Mouse (Mus musculus) ovary, postnatal 14 days (tissue): ENCODE data around the gene Olfr961.

Experiments
- DNase-seq: peaks from one replicate; pipeline ENCODE4 v3.0.0; 2022; ENCODE audit warnings: low spot score

Olfr961 gene

DNA sequence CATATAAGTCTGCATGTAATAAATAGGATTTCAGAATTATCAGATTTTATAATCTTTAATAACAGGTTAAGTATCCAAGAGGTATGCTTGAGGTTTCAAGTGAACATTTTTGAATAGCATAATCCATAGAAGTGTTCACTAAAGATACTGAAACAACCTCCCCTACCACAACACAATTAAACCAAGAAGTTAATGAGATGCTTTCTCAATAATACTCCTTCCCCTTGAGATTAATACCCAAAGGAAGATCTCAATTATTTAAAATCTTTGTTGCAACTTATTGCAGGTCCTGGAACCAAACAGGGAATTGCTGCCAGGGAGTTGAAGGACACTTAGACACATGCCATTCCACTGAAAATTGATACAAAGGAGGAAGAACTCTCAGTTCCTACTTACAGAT, at the start of gene Olfr961:
Gene Olfr961 (plus strand): TSS at position 301 of the 400 bp plus-strand sequence.
- no peak for DNase-seq

DNA sequence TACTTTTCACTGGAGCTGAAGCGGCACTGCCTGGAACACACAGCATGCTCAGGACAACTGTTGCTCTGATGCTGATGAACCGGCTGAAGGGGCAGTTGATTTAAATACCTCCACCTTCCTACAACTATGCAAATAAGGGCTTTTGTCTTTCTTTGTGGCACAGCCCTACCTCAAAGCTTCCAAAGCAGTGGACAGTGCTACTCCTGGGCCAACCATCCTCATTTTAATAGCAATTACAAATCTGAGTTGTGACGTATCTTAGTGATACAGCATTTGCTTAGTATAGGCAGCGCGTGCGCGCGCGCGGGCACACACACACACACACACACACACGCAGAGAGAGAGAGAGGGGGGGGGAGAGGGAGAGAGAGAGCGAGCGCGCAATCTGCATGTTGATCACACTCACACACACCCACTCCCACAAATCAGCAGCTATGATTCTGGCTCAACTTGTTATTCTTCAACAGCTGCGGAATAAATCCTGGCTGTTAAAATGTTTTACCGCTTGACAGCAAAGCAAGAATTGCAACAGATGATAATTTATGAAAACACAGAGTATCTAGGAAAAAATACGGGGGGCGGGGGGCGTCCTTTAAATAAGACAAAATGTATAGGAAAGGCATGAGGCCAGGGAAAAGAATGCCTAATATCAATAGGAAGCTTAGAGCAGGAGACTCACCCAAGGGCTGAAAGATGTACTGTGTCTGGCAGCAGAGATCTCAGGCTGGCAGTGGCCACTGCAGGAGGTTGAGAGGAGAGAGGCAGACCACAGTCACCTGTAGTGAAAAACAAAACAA, 42.2 kb upstream of the Olfr961 start:
- no peak for DNase-seq

- no peak for DNase-seq
Measured at GRCm38 (mm10) chr9:39603333-39603845, 41.5 kb upstream of the Olfr961 start.

GRCm38 (mm10) chr9:39603999-39604453, 40.9 kb upstream of the Olfr961 start, which contains the start of gene AW551984:
TSS of gene AW551984 (minus strand) at chr9:39604403.
- DNase-seq, result no peak

DNA sequence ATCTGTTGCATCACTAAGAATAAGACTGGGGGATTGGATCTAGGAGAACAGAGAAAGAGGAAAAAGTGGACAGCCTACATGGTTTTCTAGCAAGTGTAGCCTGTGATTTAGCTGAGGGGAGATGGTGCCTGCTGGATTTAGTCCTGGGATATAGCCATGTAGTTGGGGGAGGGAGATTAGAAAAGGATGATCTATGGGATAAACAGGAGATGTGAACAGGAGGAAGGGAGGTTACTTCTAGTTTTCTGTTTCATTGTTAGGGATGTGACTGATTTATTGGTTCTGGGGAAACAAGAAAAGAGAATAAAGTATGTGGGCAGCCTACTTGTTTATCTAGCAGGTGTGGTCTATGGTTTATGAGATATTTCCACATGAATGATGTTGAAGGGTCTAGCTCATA, 36.4 kb upstream of the Olfr961 start:
- no peak for DNase-seq

GRCm38 (mm10) chr9:39610355-39610754, 34.5 kb upstream of the Olfr961 start, which contains the start of gene Olfr148:
TSS of gene Olfr148 (plus strand) at chr9:39610655.
- no peak for DNase-seq

GRCm38 (mm10) chr9:39611953-39612352, 32.9 kb upstream of the Olfr961 start:
- no peak for DNase-seq

GRCm38 (mm10) chr9:39621073-39621472, 23.8 kb upstream of the Olfr961 start, which contains the start of gene Olfr960:
TSS of gene Olfr960 (plus strand) at chr9:39621373.
- DNase-seq, result no peak

GRCm38 (mm10) chr9:39623783-39624182, 21.1 kb upstream of the Olfr961 start:
- no peak for DNase-seq

GRCm38 (mm10) chr9:39624711-39625110, 20.2 kb upstream of the Olfr961 start:
- no peak for DNase-seq

- DNase-seq, result no peak
Measured at GRCm38 (mm10) chr9:39629069-39629468, 15.8 kb upstream of the Olfr961 start.

DNA sequence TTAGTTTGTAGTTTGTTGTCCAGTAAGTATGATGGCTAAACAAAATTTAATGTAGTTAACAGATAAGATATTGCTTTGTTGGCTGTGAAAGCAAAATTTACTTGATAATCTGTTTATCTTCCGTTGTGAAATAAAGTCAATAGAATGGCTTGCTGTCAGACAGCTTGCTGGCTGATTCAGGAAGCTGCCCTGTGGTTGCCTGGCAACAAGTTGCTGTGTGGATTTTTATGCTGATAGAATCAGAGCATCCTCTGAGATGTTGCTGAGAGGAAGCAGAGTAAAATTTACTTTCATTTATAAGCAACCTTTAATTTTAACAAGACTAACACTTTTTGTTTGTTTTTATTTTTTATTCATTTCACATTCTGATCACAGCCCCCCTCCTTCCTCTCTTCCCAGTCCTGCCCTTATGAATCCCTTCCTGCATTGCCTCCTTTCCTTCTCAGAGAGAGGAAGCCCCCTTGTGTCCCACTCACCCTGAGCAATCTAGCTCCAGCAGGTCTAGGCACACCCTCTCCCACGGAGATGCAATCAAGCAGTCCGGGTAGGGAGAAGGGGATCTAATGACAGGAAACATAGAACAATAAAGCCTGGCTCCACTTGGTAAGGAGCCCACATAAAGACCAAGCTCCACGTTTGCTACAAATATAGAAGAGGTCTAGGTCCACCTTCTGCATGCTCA, 10.8 kb upstream of the Olfr961 start:
- no peak for DNase-seq

DNA sequence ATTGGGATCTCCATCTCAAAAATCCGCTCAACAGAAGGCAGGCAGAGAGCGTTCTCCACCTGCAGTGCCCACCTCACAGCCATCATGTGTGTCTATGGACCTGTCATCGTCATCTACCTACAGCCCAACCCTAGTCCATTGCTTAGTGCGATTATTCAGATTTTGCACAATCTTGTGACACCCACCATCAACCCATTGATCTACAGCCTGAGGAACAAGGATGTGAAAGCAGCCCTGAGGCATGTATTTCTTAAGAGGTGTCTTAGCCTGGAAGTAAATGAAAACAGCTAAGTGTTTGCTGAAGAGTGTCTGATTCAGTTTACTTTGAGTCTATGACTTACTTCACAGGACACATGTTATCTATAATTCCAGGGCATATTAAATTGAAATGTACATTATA, 2.5 kb downstream of the Olfr961 start:
- DNase-seq, result no peak

DNA sequence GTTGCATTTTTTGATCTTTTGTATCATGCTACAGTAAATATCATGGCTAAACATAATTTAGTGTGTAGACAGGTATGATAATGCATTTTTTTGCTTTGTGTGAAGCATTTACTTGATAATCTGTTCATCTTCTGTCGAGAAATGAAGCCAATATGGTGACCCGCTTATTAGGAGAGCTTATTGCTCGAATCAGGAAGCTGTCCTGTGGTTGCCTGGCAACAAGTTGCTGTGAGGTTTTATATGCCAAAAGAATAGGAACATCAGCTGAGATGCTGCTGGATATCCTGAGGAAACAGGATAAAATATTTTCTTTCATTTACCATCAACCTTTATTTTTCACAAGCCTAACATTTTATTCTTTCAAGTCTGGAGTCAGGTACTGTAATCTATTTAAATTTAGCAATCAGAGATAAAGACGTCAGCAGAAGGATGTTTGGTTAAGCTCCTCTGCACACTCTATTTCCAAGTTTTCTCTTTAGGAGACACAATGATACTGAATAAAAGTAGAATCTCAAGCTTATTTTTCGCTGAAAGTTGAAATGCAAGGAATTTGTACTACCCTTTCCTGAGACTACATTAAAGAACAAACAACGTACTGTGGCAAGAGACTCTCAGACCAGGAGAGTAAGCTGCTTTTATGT, 10.0 kb downstream of the Olfr961 start:
- DNase-seq, result no peak

- no peak for DNase-seq
Measured at GRCm38 (mm10) chr9:39666905-39667304, 22.0 kb downstream of the Olfr961 start, which contains the start of gene Olfr963. TSS of gene Olfr963 (plus strand) at chr9:39667205.

DNA sequence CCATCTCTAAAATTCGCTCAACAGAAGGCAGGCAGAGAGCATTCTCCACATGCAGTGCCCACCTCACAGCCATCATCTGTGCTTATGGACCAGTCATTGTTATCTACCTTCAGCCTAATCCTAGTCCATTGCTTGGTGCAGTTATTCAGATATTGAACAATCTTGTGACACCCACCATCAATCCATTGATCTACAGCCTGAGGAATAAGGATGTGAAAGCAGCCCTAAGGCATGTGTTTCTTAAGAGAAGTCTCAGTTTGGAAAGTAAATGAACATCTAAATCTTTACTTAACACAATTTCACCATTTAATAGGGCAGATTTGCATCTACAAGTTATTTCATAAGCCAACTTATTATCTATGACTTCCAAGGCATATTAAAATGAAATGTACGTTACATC, 24.8 kb downstream of the Olfr961 start:
- DNase-seq, result no peak

- DNase-seq, result no peak
Measured at GRCm38 (mm10) chr9:39674820-39675219, 29.9 kb downstream of the Olfr961 start.

DNA sequence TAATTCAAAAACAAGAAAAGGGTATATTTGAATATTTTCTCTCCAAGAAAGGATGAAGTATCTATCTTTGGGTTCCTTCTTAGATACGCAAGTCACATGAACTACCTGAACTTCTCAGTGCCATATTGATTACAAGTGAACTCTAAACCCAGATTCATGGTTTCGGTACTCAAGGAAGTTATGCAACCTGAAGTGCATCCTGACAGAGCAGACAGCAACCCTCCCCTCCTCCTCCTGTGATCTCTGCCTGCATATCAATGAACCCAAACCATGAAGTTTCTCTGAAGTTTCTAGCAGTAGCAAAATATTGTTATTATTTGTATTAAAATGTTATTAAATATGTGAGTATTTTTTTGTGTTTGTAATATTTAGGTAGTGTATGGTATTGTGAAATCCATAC, 33.7 kb downstream of the Olfr961 start:
- no peak for DNase-seq

DNA sequence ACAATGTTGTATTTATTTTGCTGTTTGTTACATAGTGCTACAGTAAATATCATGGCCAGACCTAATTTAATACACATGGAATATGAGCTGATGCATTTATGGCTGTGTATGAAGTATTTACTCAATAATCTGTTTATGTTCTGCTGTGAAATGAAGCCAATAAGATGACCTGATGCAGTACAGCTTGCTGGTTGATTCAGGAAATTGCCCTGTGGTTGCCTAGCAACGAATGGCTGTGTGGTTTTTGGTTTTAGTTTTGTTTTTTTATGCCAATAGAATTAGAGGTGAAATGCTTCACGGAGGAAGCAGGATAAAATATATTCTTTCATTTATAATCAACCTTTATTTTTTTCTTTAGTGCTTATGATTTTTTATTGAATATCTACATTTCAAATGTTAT, 34.4 kb downstream of the Olfr961 start:
- no peak for DNase-seq
